Mouse (Mus musculus) limb, embryonic 10.5 days (tissue): ENCODE measurements at regions not wholly inside any gene's neighbourhood (a gene's known extent, or its start where the extent isn't known, plus 50 kb on each side); places are given as distances from the start of the nearest gene placed in this dataset.

Experiments used
- DNase-seq: peaks from one replicate; pipeline ENCODE4 v3.0.0-alpha.2; 2017; ENCODE audit warnings: low spot score
- H3K27ac ChIP-seq: fragments of 300-500 bp; sonication (generic); 2 replicates; pipeline ENCODE4 v1.5.1; 2016; ENCODE audit warnings: mild to moderate bottlenecking
- H3K27me3 ChIP-seq: fragments of 300-500 bp; sonication (generic); 2 replicates; pipeline ENCODE4 v1.6.1; 2016; ENCODE audit warnings: low read depth, mild to moderate bottlenecking; ENCODE audit not compliant: poor library complexity, severe bottlenecking
- H3K36me3 ChIP-seq: fragments of 300-500 bp; sonication (generic); 2 replicates; pipeline ENCODE4 v1.6.1; 2016; ENCODE audit warnings: mild to moderate bottlenecking, moderate library complexity
- H3K4me1 ChIP-seq: fragments of 300-500 bp; sonication (generic); 2 replicates; pipeline ENCODE4 v1.6.1; 2016
- H3K4me3 ChIP-seq: fragments of 300-500 bp; sonication (generic); 2 replicates; pipeline ENCODE4 v1.5.1; 2016; ENCODE audit warnings: mild to moderate bottlenecking, moderate library complexity
- H3K9me3 ChIP-seq: fragments of 300-500 bp; sonication (generic); replicated peaks from 2 replicates; pipeline ENCODE4 v1.6.1; 2016; ENCODE audit warnings: mild to moderate bottlenecking
- WGBS: fragments of 180-500 bp; shearing (Covaris S2); methylation state at CpG from one replicate; pipeline ENCODE4 v1.1.7; 2016; 5-methylcytosine and 5-hydroxymethylcytosine counted together

DNA sequence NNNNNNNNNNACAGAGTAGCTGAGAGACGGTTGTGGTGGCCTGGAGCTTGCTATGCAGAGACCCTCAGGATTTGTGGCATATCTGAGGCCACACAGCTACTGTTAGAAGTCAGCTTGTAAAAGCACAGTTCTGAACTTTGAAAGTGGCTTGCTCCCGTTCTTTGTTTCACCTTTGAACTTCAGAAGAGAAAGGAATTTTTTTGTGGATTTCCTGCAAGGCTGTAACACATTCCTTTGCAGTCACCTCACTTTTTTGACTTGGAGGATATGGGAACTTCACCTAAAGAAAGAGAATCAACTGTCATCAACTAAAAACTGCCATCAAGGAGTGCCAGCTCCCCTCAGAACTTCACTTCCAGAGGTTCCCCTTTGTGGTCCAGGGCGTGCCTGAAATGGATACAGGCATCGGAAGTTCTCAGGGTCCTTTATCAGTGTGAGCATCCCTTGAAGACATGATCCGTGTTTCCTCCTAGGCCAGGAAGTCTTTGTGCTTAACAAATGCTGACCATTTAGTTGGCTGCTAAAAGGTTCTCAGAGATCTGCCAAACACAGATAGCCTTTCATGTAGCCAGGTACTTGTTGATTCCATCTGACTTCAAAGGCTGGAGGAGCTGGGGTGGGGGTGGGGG is 275.5 kb downstream of the Mreg start:
- Histone ChIP-seq H3K4me1 (peaks cover 32% of the 10 kb centered on the region), H3K4me3 (no peak overlapping the region), H3K9me3 (no peaks in the 10 kb centered on the region), H3K27ac (peak overlapping the region; percentile 64), H3K27me3 (no peaks in the 10 kb centered on the region), H3K36me3 (no peaks in the 10 kb centered on the region)
- DNase-seq, result no peak
- WGBS, result 24% methylated on average over 5 of the region's 5 CpGs

DNA sequence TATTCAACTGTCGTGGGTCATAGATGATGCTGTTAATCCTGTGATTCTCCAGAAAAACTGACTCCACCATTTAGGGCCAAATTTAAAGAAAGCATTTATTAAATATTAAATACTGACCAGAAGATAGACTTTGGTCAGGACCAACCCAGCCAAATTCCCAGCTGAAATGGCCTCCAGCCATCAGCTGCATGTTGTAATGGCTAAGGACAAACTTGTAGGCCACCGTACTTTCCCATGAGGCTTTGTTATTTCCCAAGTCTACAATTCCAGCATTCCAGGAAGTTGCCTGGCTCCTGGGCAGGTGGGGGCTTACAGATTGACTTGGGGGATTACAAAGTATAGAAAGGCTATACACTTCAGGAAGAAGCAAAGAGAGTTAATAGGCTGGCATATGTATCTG is 272.5 kb upstream of the Fn1 start:
- no peak for DNase-seq
- Histone ChIP-seq H3K27ac (no peak overlapping the region), H3K9me3 (no peaks in the 10 kb centered on the region), H3K27me3 (no peaks in the 10 kb centered on the region), H3K4me1 (no peaks in the 10 kb centered on the region), H3K36me3 (no peaks in the 10 kb centered on the region), H3K4me3 (no peak overlapping the region)
- WGBS, result 94% methylated on average over 2 of the region's 2 CpGs

GRCm38 (mm10) chr1:71924884-71925283 is 271.9 kb upstream of the Fn1 start:
- no peak overlapping the region for H3K27ac ChIP-seq
- no peak for DNase-seq
- H3K36me3 ChIP-seq, result no peaks in the 10 kb centered on the region
- H3K27me3 ChIP-seq, result no peaks in the 10 kb centered on the region
- no peak overlapping the region for H3K4me3 ChIP-seq
- no peaks in the 10 kb centered on the region for H3K4me1 ChIP-seq
- no peaks in the 10 kb centered on the region for H3K9me3 ChIP-seq
- WGBS, result 89% methylated on average over 1 of the region's 1 CpGs

DNA sequence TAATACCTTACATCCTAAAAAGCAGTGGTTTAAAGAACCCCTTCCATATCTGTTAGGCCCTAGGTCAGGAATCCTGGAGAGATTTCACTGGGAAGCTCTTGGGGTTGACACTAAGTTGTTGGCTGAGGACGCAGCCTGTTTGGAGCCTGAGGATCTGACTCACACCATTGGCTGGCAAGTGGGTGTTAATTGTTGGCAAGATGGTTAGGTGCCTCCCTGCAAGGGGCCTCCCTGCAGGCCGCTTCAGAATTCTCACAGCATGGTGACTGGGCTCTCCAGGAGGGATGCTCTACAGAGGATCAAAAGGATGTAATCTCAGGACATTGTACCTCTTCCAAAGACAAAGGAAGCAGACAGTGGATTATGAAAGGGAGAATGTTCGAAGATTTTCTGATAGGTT is 270.7 kb upstream of the Fn1 start:
- no peak for DNase-seq
- Histone ChIP-seq H3K27me3 (no peaks in the 10 kb centered on the region), H3K4me1 (no peaks in the 10 kb centered on the region), H3K9me3 (no peaks in the 10 kb centered on the region), H3K4me3 (no peak overlapping the region), H3K27ac (no peak overlapping the region), H3K36me3 (no peaks in the 10 kb centered on the region)
- 42% methylated on average over 3 of the region's 3 CpGs for WGBS

GRCm38 (mm10) chr1:71921456-71921855 is 268.5 kb upstream of the Fn1 start:
- WGBS, result 85% methylated on average over 2 of the region's 2 CpGs
- Histone ChIP-seq H3K9me3 (no peaks in the 10 kb centered on the region), H3K4me1 (no peaks in the 10 kb centered on the region), H3K36me3 (no peaks in the 10 kb centered on the region), H3K27ac (peak overlapping the region; percentile 25; the same call in 1 of the 2 replicates), H3K4me3 (no peak overlapping the region), H3K27me3 (no peaks in the 10 kb centered on the region)
- no peak for DNase-seq

GRCm38 (mm10) chr1:71919891-71920290 is 266.9 kb upstream of the Fn1 start:
- no peaks in the 10 kb centered on the region for H3K4me1 ChIP-seq
- no peaks in the 10 kb centered on the region for H3K27me3 ChIP-seq
- H3K36me3 ChIP-seq, result no peaks in the 10 kb centered on the region
- no peak for DNase-seq
- H3K9me3 ChIP-seq, result no peaks in the 10 kb centered on the region
- WGBS, result 91% methylated on average over 2 of the region's 2 CpGs
- H3K27ac ChIP-seq, result no peak overlapping the region
- no peak overlapping the region for H3K4me3 ChIP-seq

- H3K27me3 ChIP-seq, result no peaks in the 10 kb centered on the region
- no peaks in the 10 kb centered on the region for H3K9me3 ChIP-seq
- 75% methylated on average over 2 of the region's 2 CpGs for WGBS
- H3K4me1 ChIP-seq, result peaks cover 8% of the 10 kb centered on the region
- no peak overlapping the region for H3K4me3 ChIP-seq
- DNase-seq, result no peak
- no peaks in the 10 kb centered on the region for H3K36me3 ChIP-seq
- no peak overlapping the region for H3K27ac ChIP-seq
Observed at GRCm38 (mm10) chr1:71917021-71917420, 264.0 kb upstream of the Fn1 start.

DNA sequence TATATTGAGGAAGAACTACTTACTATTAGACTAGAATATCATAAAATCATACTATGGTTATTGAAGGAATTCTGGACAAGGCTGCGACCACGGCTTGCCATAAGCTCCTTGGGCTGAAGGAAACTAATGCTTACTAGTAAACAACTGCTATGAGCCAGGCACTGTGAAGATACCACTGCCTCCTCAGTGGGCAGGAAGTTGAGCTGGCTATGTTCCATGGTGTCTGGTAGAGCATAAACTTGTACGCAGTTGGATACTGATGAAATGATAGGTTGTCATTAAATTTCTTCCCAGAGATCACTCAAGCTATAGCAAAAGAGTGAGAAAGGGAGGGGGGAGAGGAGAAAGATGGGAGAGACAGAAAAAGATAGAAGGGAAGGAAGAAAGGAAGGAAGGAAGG is 261.4 kb upstream of the Fn1 start:
- H3K27me3 ChIP-seq, result no peaks in the 10 kb centered on the region
- DNase-seq, result no peak
- H3K4me1 ChIP-seq, result peaks cover 8% of the 10 kb centered on the region
- no peaks in the 10 kb centered on the region for H3K36me3 ChIP-seq
- 95% methylated on average over 3 of the region's 3 CpGs for WGBS
- H3K27ac ChIP-seq, result no peak overlapping the region
- H3K9me3 ChIP-seq, result no peaks in the 10 kb centered on the region
- no peak overlapping the region for H3K4me3 ChIP-seq

GRCm38 (mm10) chr1:71913221-71913620 is 260.2 kb upstream of the Fn1 start:
- Histone ChIP-seq H3K27me3 (no peaks in the 10 kb centered on the region), H3K9me3 (no peaks in the 10 kb centered on the region), H3K27ac (peak overlapping the region; percentile 7; the same call in 1 of the 2 replicates), H3K4me1 (peaks cover 8% of the 10 kb centered on the region), H3K4me3 (no peak overlapping the region), H3K36me3 (no peaks in the 10 kb centered on the region)
- no peak for DNase-seq
- 73% methylated on average over 5 of the region's 5 CpGs for WGBS

GRCm38 (mm10) chr1:71912441-71912840 is 259.4 kb upstream of the Fn1 start:
- Histone ChIP-seq H3K4me3 (no peak overlapping the region), H3K4me1 (peaks cover 8% of the 10 kb centered on the region), H3K9me3 (no peaks in the 10 kb centered on the region), H3K27ac (no peak overlapping the region), H3K27me3 (no peaks in the 10 kb centered on the region), H3K36me3 (no peaks in the 10 kb centered on the region)
- 38% methylated on average over 2 of the region's 3 CpGs for WGBS
- no peak for DNase-seq

GRCm38 (mm10) chr1:71910125-71910524 is 257.1 kb upstream of the Fn1 start:
- Histone ChIP-seq H3K36me3 (no peaks in the 10 kb centered on the region), H3K9me3 (no peaks in the 10 kb centered on the region), H3K4me3 (no peak overlapping the region), H3K27ac (no peak overlapping the region), H3K4me1 (peaks cover 8% of the 10 kb centered on the region), H3K27me3 (no peaks in the 10 kb centered on the region)
- WGBS, result 88% methylated on average over 1 of the region's 1 CpGs
- DNase-seq, result no peak

DNA sequence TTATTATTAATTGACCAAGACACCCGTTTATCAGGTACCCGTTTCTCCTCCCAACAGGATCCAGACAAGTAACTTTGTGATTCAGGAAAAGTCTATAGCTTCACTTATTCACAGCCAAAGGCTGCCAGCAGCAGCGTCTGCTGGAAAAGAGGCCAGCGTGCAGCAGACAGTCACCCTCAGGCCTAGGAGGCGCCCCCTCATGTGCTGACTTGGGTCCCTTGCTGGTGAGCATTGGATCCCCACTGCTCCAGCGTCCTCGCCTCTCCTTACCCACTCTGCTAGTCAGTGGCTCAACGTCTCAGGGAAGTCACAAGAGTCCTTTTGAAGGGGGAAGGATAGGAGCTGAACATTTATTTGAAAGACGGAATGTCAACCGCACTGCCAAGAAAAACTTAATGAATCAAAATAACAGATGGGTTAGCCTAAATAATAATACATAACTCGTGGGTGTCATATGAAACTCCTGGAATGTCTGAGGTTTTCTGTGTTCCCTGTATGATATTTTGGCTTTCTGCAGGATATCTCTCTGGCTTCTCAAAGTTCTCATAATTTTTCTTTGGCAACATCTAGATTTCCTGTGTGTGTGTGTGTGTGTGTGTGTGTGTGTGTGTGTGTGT is 256.6 kb upstream of the Fn1 start:
- DNase-seq, result no peak
- no peaks in the 10 kb centered on the region for H3K27me3 ChIP-seq
- H3K4me3 ChIP-seq, result no peak overlapping the region
- WGBS, result 76% methylated on average over 11 of the region's 11 CpGs
- no peaks in the 10 kb centered on the region for H3K36me3 ChIP-seq
- no peaks in the 10 kb centered on the region for H3K9me3 ChIP-seq
- H3K27ac ChIP-seq, result no peak overlapping the region
- peaks cover 8% of the 10 kb centered on the region for H3K4me1 ChIP-seq

DNA sequence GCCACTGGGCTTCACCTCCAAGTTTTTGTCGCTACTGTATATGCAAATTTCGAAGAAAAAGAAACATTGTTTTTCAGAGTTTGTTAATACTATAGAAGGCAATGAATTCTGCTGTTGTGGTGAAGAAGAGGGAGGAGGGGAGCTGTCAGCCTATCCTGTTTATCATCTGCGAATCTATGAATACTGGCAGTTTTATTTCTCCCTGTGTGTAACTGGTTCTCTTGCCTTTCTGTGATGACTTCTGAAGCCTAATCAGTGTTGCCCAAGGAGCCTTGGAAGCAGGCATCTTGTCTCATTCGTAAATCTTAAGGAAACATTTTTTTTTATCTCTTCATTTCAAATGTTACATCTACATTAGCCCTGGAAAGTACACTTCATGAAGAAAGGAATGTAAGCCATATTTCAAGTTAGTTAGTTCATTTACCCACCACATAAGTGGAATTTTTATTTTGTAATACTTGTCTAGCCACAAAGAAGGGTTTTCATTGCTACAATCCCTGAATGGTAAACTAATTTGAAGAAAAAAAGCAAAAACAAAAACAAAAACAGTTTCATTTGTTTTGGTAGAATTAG is 251.5 kb upstream of the Fn1 start:
- no peaks in the 10 kb centered on the region for H3K27me3 ChIP-seq
- no peaks in the 10 kb centered on the region for H3K9me3 ChIP-seq
- no peak overlapping the region for H3K27ac ChIP-seq
- no peak for DNase-seq
- no peak overlapping the region for H3K4me3 ChIP-seq
- WGBS, result 83% methylated on average over 4 of the region's 4 CpGs
- peaks cover 15% of the 10 kb centered on the region for H3K4me1 ChIP-seq
- no peaks in the 10 kb centered on the region for H3K36me3 ChIP-seq
